Mouse (Mus musculus) ES-E14 (cell line): ENCODE data around the gene Nxph1. TPM values are rescaled to one million over a fixed set of nuclear protein-coding genes. Genes with fewer than 3 reads are reported as not detected.

Source experiments
- DNase-seq: peaks from one replicate; pipeline ENCODE4 v3.0.0-alpha.2; 2013; ENCODE audit warnings: low read depth, low spot score
- H3K27ac ChIP-seq: 2 replicates; pipeline ENCODE4 v1.5.1; 2012; ENCODE audit warnings: low read depth, mild to moderate bottlenecking, low read length, moderate library complexity, mixed read lengths; ENCODE audit not compliant: poor library complexity, insufficient read depth, severe bottlenecking
- H3K36me3 ChIP-seq: 2 replicates; pipeline ENCODE4 v1.6.1; 2012; ENCODE audit warnings: mild to moderate bottlenecking, low read length, moderate library complexity, mixed read lengths; ENCODE audit not compliant: control insufficient read depth, poor library complexity, insufficient read depth, severe bottlenecking
- H3K4me1 ChIP-seq, 2 experiments: fragments of 150-350 bp in 1 of 2; sonication (generic) in 1 of 2; 2 replicates each; pipeline ENCODE4 v1.6.1; 2012; ENCODE audit warnings: low read length in 2 of 2, mild to moderate bottlenecking in 1 of 2, mixed read lengths in 1 of 2; ENCODE audit not compliant: control insufficient read depth in 2 of 2, insufficient read depth in 2 of 2, poor library complexity in 1 of 2
- H3K4me3 ChIP-seq, 2 experiments: fragments of 150-350 bp in 1 of 2; sonication (generic) in 1 of 2; 2 replicates each; pipeline ENCODE4 v1.5.1; 2012; ENCODE audit warnings: low read length in 2 of 2, low read depth in 1 of 2, mild to moderate bottlenecking in 1 of 2, mixed read lengths in 1 of 2; ENCODE audit not compliant: insufficient read depth in 1 of 2, poor library complexity in 1 of 2, severe bottlenecking in 1 of 2
- H3K9ac ChIP-seq: 2 replicates; pipeline ENCODE4 v1.6.1; 2012; ENCODE audit warnings: low read depth, mild to moderate bottlenecking, low read length, mixed read lengths; ENCODE audit not compliant: poor library complexity, insufficient read depth, severe bottlenecking
- H3K9me3 ChIP-seq: fragments of 150-350 bp; sonication (generic); 2 replicates; pipeline ENCODE4 v1.6.1; 2012; ENCODE audit warnings: low read depth, mild to moderate bottlenecking, low read length; ENCODE audit not compliant: control insufficient read depth, insufficient read depth
- CHD2 ChIP-seq: IDR thresholded peaks from 2 replicates; pipeline ENCODE4 v1.6.1; 2014; ENCODE audit warnings: mild to moderate bottlenecking, low read depth, low read length, inconsistent platforms
- HCFC1 ChIP-seq: IDR thresholded peaks from 2 replicates; pipeline ENCODE4 v1.6.1; 2012; ENCODE audit warnings: low read length, inconsistent platforms, borderline replicate concordance; ENCODE audit not compliant: insufficient read depth
- MAFK ChIP-seq: IDR thresholded peaks from 2 replicates; pipeline ENCODE4 v1.6.1; 2014; ENCODE audit warnings: mild to moderate bottlenecking, low read depth, low read length, inconsistent platforms; ENCODE audit not compliant: insufficient read depth
- ZC3H11A ChIP-seq: IDR thresholded peaks from 2 replicates; pipeline ENCODE4 v1.6.1; 2012; ENCODE audit warnings: low read depth, mild to moderate bottlenecking, inconsistent platforms, low read length, borderline replicate concordance
- ZNF384 ChIP-seq: IDR thresholded peaks from 2 replicates; pipeline ENCODE4 v1.6.1; 2012; ENCODE audit warnings: low read depth, low read length, inconsistent platforms
- in situ Hi-C, 2 experiments: fragments of 600-800 bp; cut with MboI; formaldehyde crosslinking; loops; one replicate each; pipeline ENCODE4 v1.15.1; 2025; ENCODE audit warnings: low sequenced_read_pairs in 2 of 2, inconsistent platforms in 1 of 2; ENCODE audit not compliant: unreplicated experiment in 2 of 2
- total RNA-seq: library from RNA; depleted of rRNA; stranded (reverse); fragments of 300-350 nt; gene quantifications from 2 replicates; pipeline ENCODE4 v1.2.3, GENCODE M21; 2012

The Nxph1 gene
- total RNA-seq, 1 experiment: not detected

DNA sequence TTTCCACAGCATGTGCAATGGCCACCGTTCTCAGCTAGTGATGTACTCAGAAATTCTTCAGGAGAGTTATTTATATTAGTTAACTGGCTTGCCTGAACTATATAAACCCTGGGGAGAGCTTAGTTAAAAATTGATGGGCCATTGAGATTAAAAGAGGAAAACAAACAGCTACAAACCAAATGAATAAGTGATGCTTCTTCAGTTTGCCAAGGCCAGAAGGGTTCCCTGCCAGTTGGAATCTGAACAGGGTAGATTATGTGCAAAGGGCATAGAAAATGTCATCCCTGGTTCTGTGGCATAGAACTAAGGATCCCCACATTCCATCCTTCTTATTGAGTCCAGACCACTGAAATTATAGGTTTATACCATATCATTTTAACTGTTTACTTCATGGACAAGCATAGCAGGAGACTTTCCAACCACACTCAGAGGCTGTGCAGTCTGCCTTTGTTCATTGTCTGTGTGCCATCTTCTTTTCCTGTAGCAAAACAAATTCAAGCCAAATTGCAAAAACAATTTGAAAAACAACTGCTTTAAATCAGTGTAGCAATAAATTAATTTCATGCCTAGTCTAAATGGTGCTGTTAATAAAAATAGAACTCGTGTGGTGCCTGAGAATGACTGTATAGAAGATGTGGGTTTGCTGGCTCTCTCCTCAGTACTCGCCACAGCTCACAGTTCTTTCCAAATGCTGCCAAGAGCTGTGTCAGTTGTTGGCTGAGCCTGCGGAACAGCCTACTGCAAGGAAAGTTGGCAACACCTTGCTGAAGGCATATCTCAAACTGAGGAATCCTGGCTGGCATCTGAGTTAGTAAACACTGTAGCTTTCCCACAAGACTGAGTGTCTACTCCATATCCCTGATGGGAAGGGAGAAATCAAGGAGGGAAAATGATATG is 129.8 kb downstream of the Nxph1 start:
- TF ChIP-seq ZNF384: no peak
- no peak for TF ChIP-seq HCFC1
- no peak for TF ChIP-seq ZC3H11A
- no peak for TF ChIP-seq MAFK
- TF ChIP-seq CHD2: no peak
- DNase-seq: no peak
- Histone ChIP-seq H3K27ac (no peak overlapping the region), H3K9me3 (no peaks in the 10 kb centered on the region), H3K36me3 (no peaks in the 10 kb centered on the region), H3K4me1 (no peaks in the 10 kb centered on the region), H3K9ac (no peak overlapping the region), H3K4me3 (no peak overlapping the region)
- in situ Hi-C loops: no loop called here

DNA sequence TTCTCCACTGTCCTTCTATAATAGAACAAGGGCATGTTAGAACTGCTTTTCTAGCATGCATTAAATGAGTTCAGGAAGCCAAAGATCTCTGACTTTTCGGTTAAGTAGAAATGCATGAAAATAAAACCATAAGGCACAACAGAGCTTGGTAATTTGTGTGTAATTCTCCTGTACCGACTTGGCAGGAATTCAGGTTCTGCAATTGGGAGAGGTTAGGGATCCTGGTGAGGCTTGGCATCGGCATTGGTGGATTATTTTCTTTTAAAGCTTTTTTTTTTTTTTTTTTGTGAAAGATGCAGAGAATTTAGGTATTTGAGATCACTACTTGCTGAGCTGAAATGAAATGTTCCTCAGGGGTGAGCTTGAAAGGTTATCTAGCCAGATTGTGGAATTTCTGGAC is 135.6 kb downstream of the Nxph1 start:
- no peak overlapping the region for H3K9ac ChIP-seq
- H3K4me3 ChIP-seq: no peak overlapping the region
- no peak for DNase-seq
- in situ Hi-C loops: no loop called here
- no peak overlapping the region for H3K27ac ChIP-seq
- H3K4me1 ChIP-seq: no peaks in the 10 kb centered on the region
- H3K36me3 ChIP-seq: no peaks in the 10 kb centered on the region
- no peak for TF ChIP-seq MAFK
- no peak for TF ChIP-seq ZC3H11A
- TF ChIP-seq CHD2: no peak
- no peak for TF ChIP-seq ZNF384
- no peak for TF ChIP-seq HCFC1
- H3K9me3 ChIP-seq: no peaks in the 10 kb centered on the region

GRCm38 (mm10) chr6:9097345-9097744 is 149.1 kb downstream of the Nxph1 start:
- Histone ChIP-seq H3K27ac (no peak overlapping the region), H3K36me3 (no peaks in the 10 kb centered on the region), H3K9me3 (no peaks in the 10 kb centered on the region), H3K4me3 (no peak overlapping the region), H3K4me1 (no peaks in the 10 kb centered on the region), H3K9ac (no peak overlapping the region)
- in situ Hi-C loops: no loop called here
- no peak for DNase-seq
- TF ChIP-seq CHD2 (no peak), HCFC1 (no peak), ZNF384 (no peak), MAFK (no peak), ZC3H11A (no peak)

DNA sequence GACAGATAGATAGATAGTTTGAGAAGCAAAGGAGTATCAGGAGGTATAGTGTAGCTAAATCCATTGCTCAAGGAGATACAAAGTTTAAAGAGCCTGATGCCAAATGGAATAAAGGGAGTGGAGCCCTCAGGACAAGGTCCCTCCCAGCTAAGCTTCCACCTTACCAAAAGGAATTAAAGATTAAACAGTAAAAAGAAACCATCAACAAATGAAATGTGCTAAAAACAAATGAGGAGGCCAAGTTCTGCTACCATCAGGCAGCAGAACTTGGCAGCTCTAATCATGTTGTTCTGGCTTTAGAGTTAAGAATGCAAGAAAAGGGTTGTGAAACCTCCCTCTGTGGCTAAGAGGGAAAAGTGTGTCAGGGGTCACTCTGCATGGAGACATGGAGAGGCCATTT is 159.1 kb downstream of the Nxph1 start:
- TF ChIP-seq ZNF384: no peak
- TF ChIP-seq HCFC1: no peak
- no peaks in the 10 kb centered on the region for H3K4me1 ChIP-seq
- no peaks in the 10 kb centered on the region for H3K36me3 ChIP-seq
- no peak overlapping the region for H3K9ac ChIP-seq
- in situ Hi-C loops: no loop called here
- no peak for DNase-seq
- H3K4me3 ChIP-seq: no peak overlapping the region
- H3K9me3 ChIP-seq: no peaks in the 10 kb centered on the region
- no peak overlapping the region for H3K27ac ChIP-seq

- TF ChIP-seq MAFK: no peak
- no peak for TF ChIP-seq HCFC1
- no peak for TF ChIP-seq ZNF384
- TF ChIP-seq CHD2: no peak
- no peak for TF ChIP-seq ZC3H11A
- in situ Hi-C loops: no loop called here
- H3K27ac ChIP-seq: no peak overlapping the region
These were observed 170.9 kb downstream of the Nxph1 start for GRCm38 (mm10) chr6:9119136-9119535.

More at GRCm38 (mm10) chr6:9119136-9119535, 170.9 kb downstream of the Nxph1 start:
- no peaks in the 10 kb centered on the region for H3K36me3 ChIP-seq
- no peak for DNase-seq
- no peak overlapping the region for H3K4me3 ChIP-seq
- no peaks in the 10 kb centered on the region for H3K4me1 ChIP-seq
- no peaks in the 10 kb centered on the region for H3K9me3 ChIP-seq
- H3K9ac ChIP-seq: no peak overlapping the region
